Mouse (Mus musculus) MEL (cell line): ENCODE measurements at regions not wholly inside any gene's neighbourhood (a gene's known extent, or its start where the extent isn't known, plus 50 kb on each side); places are given as distances from the start of the nearest gene placed in this dataset.

Experiments
- BHLHE40 ChIP-seq: IDR thresholded peaks from 2 replicates; pipeline ENCODE4 v1.6.1; 2012; ENCODE audit warnings: low read depth, mild to moderate bottlenecking, inconsistent platforms, low read length, improper control_type of control experiment, borderline replicate concordance
- CTCF ChIP-seq, 3 experiments: IDR thresholded peaks in 2 of 3; conservative IDR thresholded peaks in 1 of 3; 2 replicates each; pipeline ENCODE4 v1.5.1; 2011 to 2012; ENCODE audit warnings: low read length in 3 of 3, low read depth in 2 of 3, mild to moderate bottlenecking in 2 of 3, improper control_type of control experiment in 1 of 3, inconsistent platforms in 1 of 3, mixed read lengths in 1 of 3, moderate library complexity in 1 of 3; ENCODE audit not compliant: control insufficient read depth in 1 of 3, insufficient read depth in 1 of 3, poor library complexity in 1 of 3, severe bottlenecking in 1 of 3
- MAFK ChIP-seq: IDR thresholded peaks from 2 replicates; pipeline ENCODE4 v1.6.1; 2011; ENCODE audit warnings: low read depth, mild to moderate bottlenecking, low read length, improper control_type of control experiment, borderline replicate concordance
- POLR2A ChIP-seq, 2 experiments: IDR thresholded peaks; 2 replicates each; pipeline ENCODE4 v1.6.1; 2011 to 2012; ENCODE audit warnings: low read length in 2 of 2, mild to moderate bottlenecking in 2 of 2, control low read depth in 1 of 2, improper control_type of control experiment in 1 of 2, low read depth in 1 of 2, moderate library complexity in 1 of 2; ENCODE audit not compliant: control insufficient read depth in 1 of 2, insufficient read depth in 1 of 2, poor library complexity in 1 of 2
- POLR2AphosphoS5 ChIP-seq: IDR thresholded peaks from 2 replicates; pipeline ENCODE4 v1.6.1; 2012; ENCODE audit warnings: low read depth, borderline replicate concordance, mild to moderate bottlenecking, inconsistent platforms, low read length, moderate library complexity, mixed read lengths
- SIN3A ChIP-seq: IDR thresholded peaks from 2 replicates; pipeline ENCODE4 v1.6.1; 2012; ENCODE audit warnings: low read length, improper control_type of control experiment, inconsistent platforms
- TAL1 ChIP-seq: IDR thresholded peaks from 2 replicates; pipeline ENCODE4 v1.6.1; 2012; ENCODE audit warnings: mild to moderate bottlenecking, inconsistent platforms, low read length, moderate library complexity, mixed read lengths

DNA sequence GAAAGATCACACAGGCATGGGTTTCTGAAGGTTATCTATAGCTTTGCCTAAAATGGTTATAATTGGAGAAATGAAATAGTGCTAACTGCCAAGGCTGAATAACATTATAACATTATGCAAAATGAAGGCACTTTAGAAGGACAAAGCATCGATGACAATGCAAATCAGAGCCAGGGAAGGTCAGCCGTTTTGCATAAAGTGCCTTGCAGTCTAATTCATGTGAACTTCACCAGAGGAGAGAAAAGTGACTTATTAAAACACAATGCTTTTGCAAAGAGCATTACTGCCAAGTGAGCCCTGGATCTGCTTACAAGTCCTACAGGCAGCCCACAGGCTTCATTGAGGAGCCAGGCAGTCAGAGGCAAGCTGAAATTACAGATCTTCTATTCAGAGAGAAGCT is 214.0 kb upstream of the A1bg start:
- TF ChIP-seq BHLHE40 (no peak), POLR2AphosphoS5 (no peak), CTCF (IDR thresholded peaks at IDR 0.05 in 2 of 3, conservative IDR thresholded peaks at IDR 0.05 in 1 of 3; ENCODE audit: control insufficient read depth in 1 of 3, insufficient read depth in 1 of 3, low read depth in 2 of 3, low read length in 3 of 3, poor library complexity in 1 of 3, severe bottlenecking in 1 of 3) (no peak), TAL1 (no peak), MAFK (no peak), SIN3A (no peak), POLR2A (IDR thresholded peaks at IDR 0.05; ENCODE audit: control insufficient read depth in 1 of 2, insufficient read depth in 1 of 2, low read depth in 1 of 2, low read length in 2 of 2, poor library complexity in 1 of 2) (no peak)
